Mouse (Mus musculus): ENCODE data around the gene Snap47. TPM values are rescaled to one million over a fixed set of nuclear protein-coding genes. Genes with fewer than 3 reads are reported as not detected.
A peak's percentile ranks its signal among the peaks of the same experiment; 100 is the strongest.

The Snap47 gene
- total RNA-seq, 1 experiment = 60.5 TPM

DNA sequence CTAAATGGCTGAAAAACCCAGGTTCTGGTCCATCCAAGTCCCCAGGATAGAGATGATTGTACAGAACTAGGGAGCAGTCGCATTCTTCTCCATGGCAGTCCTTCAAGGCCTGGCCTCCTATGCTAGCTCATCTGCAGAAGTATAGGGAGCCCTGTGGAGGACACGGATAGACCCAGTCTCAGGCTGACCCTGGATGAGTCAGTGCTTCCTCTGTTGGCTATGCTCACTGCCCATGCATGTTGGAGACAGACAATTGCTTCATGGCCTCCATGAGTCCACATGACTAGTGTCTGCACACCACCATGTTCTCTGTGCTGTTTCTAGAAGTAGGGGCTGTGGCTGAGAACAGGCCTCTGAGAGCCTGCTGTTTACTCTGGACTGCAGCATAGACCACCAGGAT, 5.4 kb upstream of the Snap47 start:
- no peak for DNase-seq (ENCODE audit: low read depth, low spot score)
- in situ Hi-C loops (cut with MboI; ENCODE audit: low sequenced_read_pairs in 2 of 2, unreplicated experiment in 2 of 2) = no loop called here
- Histone ChIP-seq H3K4me1 (ENCODE audit: control insufficient read depth in 2 of 2, insufficient read depth in 2 of 2, low read length in 2 of 2, poor library complexity in 1 of 2) (peaks cover 0 to 8% of the 10 kb centered on the region in 2 experiments; a peak in 1 of 4 replicates), H3K4me3 (ENCODE audit: insufficient read depth in 1 of 2, low read depth in 1 of 2, low read length in 2 of 2, poor library complexity in 1 of 2, severe bottlenecking in 1 of 2) (no peak overlapping the region), H3K9me3 (ENCODE audit: control insufficient read depth, insufficient read depth, low read depth, low read length) (no peaks in the 10 kb centered on the region), H3K27ac (ENCODE audit: insufficient read depth, low read depth, low read length, poor library complexity, severe bottlenecking) (no peak overlapping the region), H3K36me3 (ENCODE audit: control insufficient read depth, insufficient read depth, low read length, poor library complexity, severe bottlenecking) (peaks cover 41% of the 10 kb centered on the region), H3K9ac (ENCODE audit: insufficient read depth, low read depth, low read length, poor library complexity, severe bottlenecking) (no peak overlapping the region)
- TF ChIP-seq MAFK (IDR thresholded peaks at IDR 0.05; ENCODE audit: insufficient read depth, low read depth, low read length) (no peak), ZNF384 (IDR thresholded peaks at IDR 0.05; ENCODE audit: low read depth, low read length) (no peak), HCFC1 (IDR thresholded peaks at IDR 0.05; ENCODE audit: borderline replicate concordance, insufficient read depth, low read length) (no peak), CHD2 (IDR thresholded peaks at IDR 0.05; ENCODE audit: low read depth, low read length) (no peak), ZC3H11A (IDR thresholded peaks at IDR 0.05; ENCODE audit: borderline replicate concordance, low read depth, low read length) (no peak)

DNA sequence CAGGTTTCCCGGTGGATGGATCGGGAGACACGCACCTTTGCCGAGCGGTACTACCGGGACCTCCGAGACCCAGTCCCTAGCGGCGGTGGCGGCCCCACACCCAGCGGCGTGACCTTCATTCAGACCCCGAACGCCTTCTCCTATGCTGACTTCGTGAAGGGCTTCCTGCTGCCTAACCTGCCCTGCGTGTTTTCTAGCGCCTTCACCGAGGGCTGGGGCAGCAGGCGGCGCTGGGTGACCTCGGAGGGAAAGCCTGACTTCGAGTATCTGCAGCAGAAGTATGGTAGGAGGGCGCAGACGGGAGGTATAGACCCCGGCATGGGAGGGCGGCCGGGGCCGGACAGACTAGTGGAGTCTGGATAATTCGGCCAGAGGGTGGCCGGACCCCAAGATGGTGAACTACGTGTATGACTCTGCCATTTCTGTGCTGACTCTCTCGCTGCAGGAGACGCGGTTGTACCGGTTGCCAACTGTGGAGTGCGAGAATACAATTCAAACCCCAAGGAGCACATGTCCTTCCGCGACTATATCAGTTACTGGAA, 685 bp downstream of the Snap47 start:
- Histone ChIP-seq H3K4me3 (ENCODE audit: insufficient read depth in 1 of 2, low read depth in 1 of 2, low read length in 2 of 2, poor library complexity in 1 of 2, severe bottlenecking in 1 of 2) (peak overlapping the region; percentile 84 to 97), H3K36me3 (ENCODE audit: control insufficient read depth, insufficient read depth, low read length, poor library complexity, severe bottlenecking) (peaks cover 27% of the 10 kb centered on the region), H3K27ac (ENCODE audit: insufficient read depth, low read depth, low read length, poor library complexity, severe bottlenecking) (peak overlapping the region; percentile 70), H3K9ac (ENCODE audit: insufficient read depth, low read depth, low read length, poor library complexity, severe bottlenecking) (peak overlapping the region; percentile 94), H3K9me3 (ENCODE audit: control insufficient read depth, insufficient read depth, low read depth, low read length) (no peaks in the 10 kb centered on the region), H3K4me1 (ENCODE audit: control insufficient read depth in 2 of 2, insufficient read depth in 2 of 2, low read length in 2 of 2, poor library complexity in 1 of 2) (peaks cover 3 to 9% of the 10 kb centered on the region in 2 experiments; a peak in 3 of 4 replicates)
- no peak for DNase-seq (ENCODE audit: low read depth, low spot score)
- no peak for TF ChIP-seq CHD2 (IDR thresholded peaks at IDR 0.05; ENCODE audit: low read depth, low read length)
- TF ChIP-seq HCFC1 (IDR thresholded peaks at IDR 0.05; ENCODE audit: borderline replicate concordance, insufficient read depth, low read length) = no peak; the same call in 1 of the 2 replicates
- in situ Hi-C loops (cut with MboI; ENCODE audit: low sequenced_read_pairs in 2 of 2, unreplicated experiment in 2 of 2) = no loop called here

DNA sequence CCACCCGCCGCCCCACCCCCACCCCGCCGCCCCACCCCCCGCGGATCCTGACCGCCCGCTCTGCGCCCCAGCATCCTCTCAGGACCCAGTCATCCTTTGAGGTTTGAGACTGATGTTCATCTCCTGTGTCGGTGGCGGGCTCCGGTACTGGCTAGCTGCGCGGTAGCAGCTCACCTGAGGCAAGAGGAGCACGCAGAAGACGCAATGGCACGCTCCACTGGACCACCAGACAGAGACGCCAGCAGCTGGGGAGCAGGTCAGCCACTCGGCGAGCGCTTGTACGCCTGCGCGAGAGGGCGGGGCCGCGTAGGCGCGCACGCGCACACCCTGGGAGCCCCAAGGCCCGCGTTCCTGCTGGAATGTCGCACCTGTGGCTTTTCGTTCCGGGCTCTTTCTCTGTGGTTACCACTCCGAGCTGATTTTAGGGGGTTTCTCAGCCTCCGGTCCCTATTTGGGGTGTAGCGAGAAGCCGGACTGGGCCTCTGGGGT, 1.2 kb downstream of the Snap47 start, which contains the start of gene Jmjd4:
Jmjd4 (plus strand) TSS at position 305 of the 489 bp plus-strand sequence.
- peaks cover 3 to 9% of the 10 kb centered on the region in 2 experiments; a peak in 3 of 4 replicates for H3K4me1 ChIP-seq (ENCODE audit: control insufficient read depth in 2 of 2, insufficient read depth in 2 of 2, low read length in 2 of 2, poor library complexity in 1 of 2)
- H3K9me3 ChIP-seq (ENCODE audit: control insufficient read depth, insufficient read depth, low read depth, low read length) = no peaks in the 10 kb centered on the region
- H3K4me3 ChIP-seq (ENCODE audit: insufficient read depth in 1 of 2, low read depth in 1 of 2, low read length in 2 of 2, poor library complexity in 1 of 2, severe bottlenecking in 1 of 2) = peak within 1 kb of the TSS; percentile 84 to 97
- H3K36me3 ChIP-seq (ENCODE audit: control insufficient read depth, insufficient read depth, low read length, poor library complexity, severe bottlenecking) = peaks cover 22% of the 10 kb centered on the region
- TF ChIP-seq ZC3H11A (IDR thresholded peaks at IDR 0.05; ENCODE audit: borderline replicate concordance, low read depth, low read length) = no peak
- TF ChIP-seq MAFK (IDR thresholded peaks at IDR 0.05; ENCODE audit: insufficient read depth, low read depth, low read length) = no peak
- TF ChIP-seq HCFC1 (IDR thresholded peaks at IDR 0.05; ENCODE audit: borderline replicate concordance, insufficient read depth, low read length) = peak; percentile 53; the same call in 1 of the 2 replicates
- peak within 1 kb of the TSS; percentile 94 for H3K9ac ChIP-seq (ENCODE audit: insufficient read depth, low read depth, low read length, poor library complexity, severe bottlenecking)
- in situ Hi-C loops (cut with MboI; ENCODE audit: low sequenced_read_pairs in 2 of 2, unreplicated experiment in 2 of 2) = no loop called here
- H3K27ac ChIP-seq (ENCODE audit: insufficient read depth, low read depth, low read length, poor library complexity, severe bottlenecking) = peak within 1 kb of the TSS; percentile 70
- peak; percentile 83 for DNase-seq (ENCODE audit: low read depth, low spot score)

DNA sequence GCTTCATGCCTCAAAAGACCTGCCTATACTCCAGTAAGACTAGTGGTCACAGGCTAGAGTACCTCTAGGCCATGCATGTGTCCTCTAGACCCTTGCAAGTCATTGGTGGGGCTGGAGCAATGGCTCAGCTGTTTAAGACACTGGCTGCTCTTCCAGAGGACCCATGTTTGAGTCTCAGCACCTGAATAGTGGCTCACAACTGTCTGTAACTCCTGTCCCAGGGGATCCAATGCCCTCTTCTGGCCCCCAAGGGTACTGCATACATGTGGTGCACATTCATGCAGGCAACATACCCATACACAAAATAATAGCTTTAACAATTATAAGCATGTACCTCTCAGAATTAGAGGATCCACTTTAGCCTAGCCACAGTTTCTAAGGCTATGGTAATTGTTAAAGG, 7.9 kb downstream of the Snap47 start:
- in situ Hi-C loops (cut with MboI; ENCODE audit: low sequenced_read_pairs in 2 of 2, unreplicated experiment in 2 of 2) = no loop called here
- H3K36me3 ChIP-seq (ENCODE audit: control insufficient read depth, insufficient read depth, low read length, poor library complexity, severe bottlenecking) = peaks cover under 1% of the 10 kb centered on the region; the same call in 1 of the 2 replicates

More for the DNA sequence above, 7.9 kb downstream of the Snap47 start:
- no peak overlapping the region for H3K27ac ChIP-seq (ENCODE audit: insufficient read depth, low read depth, low read length, poor library complexity, severe bottlenecking)
- DNase-seq (ENCODE audit: low read depth, low spot score) = no peak
- TF ChIP-seq ZNF384 (IDR thresholded peaks at IDR 0.05; ENCODE audit: low read depth, low read length) = no peak
- no peak for TF ChIP-seq CHD2 (IDR thresholded peaks at IDR 0.05; ENCODE audit: low read depth, low read length)
- TF ChIP-seq ZC3H11A (IDR thresholded peaks at IDR 0.05; ENCODE audit: borderline replicate concordance, low read depth, low read length) = no peak
- TF ChIP-seq HCFC1 (IDR thresholded peaks at IDR 0.05; ENCODE audit: borderline replicate concordance, insufficient read depth, low read length) = no peak
- no peak for TF ChIP-seq MAFK (IDR thresholded peaks at IDR 0.05; ENCODE audit: insufficient read depth, low read depth, low read length)
- H3K9me3 ChIP-seq (ENCODE audit: control insufficient read depth, insufficient read depth, low read depth, low read length) = no peaks in the 10 kb centered on the region
- H3K4me3 ChIP-seq (ENCODE audit: insufficient read depth in 1 of 2, low read depth in 1 of 2, low read length in 2 of 2, poor library complexity in 1 of 2, severe bottlenecking in 1 of 2) = no peak overlapping the region
- peaks cover 0 to 4% of the 10 kb centered on the region in 2 experiments; a peak in 2 of 4 replicates for H3K4me1 ChIP-seq (ENCODE audit: control insufficient read depth in 2 of 2, insufficient read depth in 2 of 2, low read length in 2 of 2, poor library complexity in 1 of 2)
- no peak overlapping the region for H3K9ac ChIP-seq (ENCODE audit: insufficient read depth, low read depth, low read length, poor library complexity, severe bottlenecking)

Data from ES-E14 (cell line).